Mouse (Mus musculus): ENCODE results near the gene Plbd1. TPM values are rescaled to one million over a fixed set of nuclear protein-coding genes. Genes with fewer than 3 reads are reported as not detected.

Plbd1 gene
- polyA plus RNA-seq, 1 experiment from 2014 or later: 5.7 TPM

DNA sequence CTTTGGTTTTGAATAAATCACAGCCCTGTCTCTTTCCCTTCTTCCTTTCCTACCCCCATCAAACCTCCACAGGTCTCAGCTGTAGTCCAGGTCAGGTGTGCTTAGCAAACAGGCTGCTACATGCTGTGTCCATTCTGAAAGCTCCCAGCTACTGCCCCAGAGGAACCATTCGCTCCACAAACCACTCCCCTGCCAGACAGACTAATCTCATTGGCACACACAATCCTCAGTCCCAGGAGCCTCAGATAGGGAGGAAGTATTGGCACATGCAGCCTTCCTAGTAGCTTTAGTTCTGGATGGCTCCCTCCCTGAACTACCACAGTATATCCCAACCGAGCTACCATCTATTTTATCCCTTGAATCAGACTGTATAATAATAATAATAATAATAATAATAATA, 17.7 kb upstream of the Plbd1 start:
- Histone ChIP-seq H3K27ac (ENCODE audit: low read length) (no peak overlapping the region), H3K27me3 (ENCODE audit: insufficient read depth, low read length) (no peaks in the 10 kb centered on the region), H3K36me3 (ENCODE audit: insufficient read depth, low read length) (no peaks in the 10 kb centered on the region), H3K9me3 (ENCODE audit: low read length) (0 out of 2 replicates have a peak, but pooled peaks cover 2% of the 10 kb centered on the region), H3K4me3 (ENCODE audit: low read length) (no peak overlapping the region), H3K4me2 (replicated peaks; ENCODE audit: low read depth, low read length) (no peak overlapping the region), H3K9ac (replicated peaks; ENCODE audit: low read length) (no peak overlapping the region), H3K4me1 (ENCODE audit: insufficient read depth, low read length) (no peaks in the 10 kb centered on the region)
- no peak for ATAC-seq (ENCODE audit: low FRiP score, low TSS enrichment)
- 56% methylated on average over 2 of the region's 2 CpGs for WGBS

DNA sequence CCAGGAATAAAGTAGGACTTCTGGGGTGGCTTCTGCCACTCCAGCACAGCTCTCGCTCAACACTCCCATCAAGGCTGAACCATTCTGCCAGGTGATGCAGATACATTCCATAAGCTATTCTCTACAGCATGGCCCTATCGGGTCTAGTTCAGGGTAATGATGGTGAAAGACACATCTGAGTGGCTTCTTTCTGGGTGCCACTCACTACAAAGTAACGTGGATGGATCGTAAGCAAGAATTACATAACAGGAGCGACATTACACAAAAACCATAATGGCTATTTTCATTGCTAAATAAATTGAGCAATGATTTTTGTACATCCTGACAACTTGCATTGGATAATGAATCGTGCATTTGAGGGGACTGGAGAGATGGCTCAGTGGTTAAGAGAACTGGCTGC, 13.2 kb upstream of the Plbd1 start:
- no peaks in the 10 kb centered on the region for H3K36me3 ChIP-seq (ENCODE audit: insufficient read depth, low read length)
- peaks cover 5% of the 10 kb centered on the region; the same call in 1 of the 2 replicates for H3K9me3 ChIP-seq (ENCODE audit: low read length)
- H3K9ac ChIP-seq (replicated peaks; ENCODE audit: low read length): no peak overlapping the region
- H3K27ac ChIP-seq (ENCODE audit: low read length): no peak overlapping the region
- WGBS: 92% methylated on average over 6 of the region's 6 CpGs
- H3K4me2 ChIP-seq (replicated peaks; ENCODE audit: low read depth, low read length): no peak overlapping the region
- no peak for ATAC-seq (ENCODE audit: low FRiP score, low TSS enrichment)
- H3K4me1 ChIP-seq (ENCODE audit: insufficient read depth, low read length): no peaks in the 10 kb centered on the region
- H3K4me3 ChIP-seq (ENCODE audit: low read length): no peak overlapping the region
- no peaks in the 10 kb centered on the region for H3K27me3 ChIP-seq (ENCODE audit: insufficient read depth, low read length)

DNA sequence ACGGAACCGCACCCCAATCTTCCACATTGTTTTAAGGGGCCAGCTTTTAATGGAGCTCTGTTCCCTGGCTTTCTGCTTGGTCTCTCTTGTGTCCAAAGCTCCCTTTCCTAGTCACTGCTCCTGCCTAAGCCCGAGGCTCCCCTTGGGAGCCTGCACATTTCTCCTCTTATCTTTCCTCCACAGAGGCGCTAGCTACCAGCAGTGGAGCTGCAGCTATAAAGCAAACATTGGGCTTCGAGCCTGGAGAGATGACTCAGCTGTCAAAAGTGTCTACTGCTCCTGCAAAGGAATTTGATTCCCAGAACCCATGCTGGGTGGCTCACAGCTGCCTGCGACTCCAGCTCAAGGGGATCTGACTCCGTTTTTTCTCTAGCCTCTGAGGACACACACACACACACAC, 10.7 kb upstream of the Plbd1 start:
- 0 out of 2 replicates have a peak overlapping the region, but pooled peaks have one; percentile 19 for H3K27ac ChIP-seq (ENCODE audit: low read length)

DNA sequence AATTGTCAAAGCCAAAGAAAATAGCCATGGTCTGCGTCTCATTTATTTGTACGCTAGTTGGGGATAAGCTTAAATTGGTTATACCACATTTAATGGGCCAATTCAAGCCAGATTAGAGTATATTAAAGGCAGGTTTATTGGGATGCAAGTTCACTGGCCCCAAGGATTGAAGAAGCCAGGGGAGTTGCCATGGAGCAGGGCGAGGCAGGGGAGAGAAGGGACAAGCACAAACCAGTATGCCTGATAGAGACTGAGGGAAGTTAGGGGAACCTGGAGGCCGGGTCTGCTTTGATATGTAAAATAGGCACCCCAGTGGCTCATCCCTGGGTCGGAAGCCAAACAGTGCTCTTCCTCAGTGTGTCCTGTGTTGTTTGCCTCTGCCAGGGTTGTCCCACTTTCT, 7.5 kb upstream of the Plbd1 start:
- Histone ChIP-seq H3K4me2 (replicated peaks; ENCODE audit: low read depth, low read length) (no peak overlapping the region), H3K9me3 (ENCODE audit: low read length) (peaks cover 2% of the 10 kb centered on the region; the same call in 1 of the 2 replicates), H3K4me3 (ENCODE audit: low read length) (no peak overlapping the region), H3K9ac (replicated peaks; ENCODE audit: low read length) (no peak overlapping the region), H3K27ac (ENCODE audit: low read length) (no peak overlapping the region), H3K4me1 (ENCODE audit: insufficient read depth, low read length) (no peaks in the 10 kb centered on the region), H3K27me3 (ENCODE audit: insufficient read depth, low read length) (no peaks in the 10 kb centered on the region), H3K36me3 (ENCODE audit: insufficient read depth, low read length) (no peaks in the 10 kb centered on the region)
- ATAC-seq (ENCODE audit: low FRiP score, low TSS enrichment): no peak
- 65% methylated on average over 5 of the region's 5 CpGs for WGBS

More for the DNA sequence above, 10.7 kb upstream of the Plbd1 start:
- Histone ChIP-seq H3K4me1 (ENCODE audit: insufficient read depth, low read length) (no peaks in the 10 kb centered on the region), H3K9ac (replicated peaks; ENCODE audit: low read length) (no peak overlapping the region), H3K4me3 (ENCODE audit: low read length) (no peak overlapping the region), H3K36me3 (ENCODE audit: insufficient read depth, low read length) (no peaks in the 10 kb centered on the region), H3K27me3 (ENCODE audit: insufficient read depth, low read length) (no peaks in the 10 kb centered on the region), H3K9me3 (ENCODE audit: low read length) (peaks cover 5% of the 10 kb centered on the region; the same call in 1 of the 2 replicates), H3K4me2 (replicated peaks; ENCODE audit: low read depth, low read length) (no peak overlapping the region)
- peak; percentile 71 for ATAC-seq (ENCODE audit: low FRiP score, low TSS enrichment)
- 52% methylated on average over 7 of the region's 7 CpGs for WGBS

DNA sequence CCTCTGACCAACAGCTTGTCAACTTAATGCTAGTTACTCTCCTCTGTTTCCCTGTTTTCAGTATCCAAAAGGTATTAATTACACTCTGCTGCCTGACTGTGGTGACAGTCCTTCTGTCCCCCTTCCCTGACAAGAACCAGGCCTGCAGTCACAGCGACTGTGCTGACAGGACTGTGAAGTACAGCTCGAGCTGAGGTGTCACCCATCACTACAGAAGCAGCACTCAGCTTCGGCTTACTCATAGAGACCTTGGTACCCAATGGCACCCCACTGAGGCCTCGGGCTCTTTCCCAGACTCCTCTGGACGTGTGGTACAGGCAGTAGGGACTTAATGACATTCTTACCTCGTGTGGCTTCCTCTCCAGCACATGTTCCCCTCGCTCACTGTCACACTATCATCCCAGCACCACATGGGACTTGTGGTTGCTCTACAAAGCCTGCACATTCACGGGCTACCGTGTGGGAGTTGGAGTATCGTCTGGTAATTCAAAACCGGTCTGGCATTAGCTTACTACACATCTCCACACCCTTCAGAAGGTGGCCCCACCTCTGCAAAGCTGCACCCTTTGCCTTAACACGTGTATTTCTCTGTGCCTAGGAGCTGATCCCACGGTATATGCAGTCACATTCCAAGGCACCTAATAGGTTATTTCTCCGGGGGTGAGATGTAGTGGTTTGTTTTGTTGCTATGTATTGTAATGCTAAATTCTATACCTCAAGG, 6.7 kb upstream of the Plbd1 start:
- Histone ChIP-seq H3K27ac (ENCODE audit: low read length) (no peak overlapping the region), H3K27me3 (ENCODE audit: insufficient read depth, low read length) (0 out of 2 replicates have a peak, but pooled peaks cover 5% of the 10 kb centered on the region), H3K4me3 (ENCODE audit: low read length) (no peak overlapping the region), H3K4me2 (replicated peaks; ENCODE audit: low read depth, low read length) (no peak overlapping the region), H3K9ac (replicated peaks; ENCODE audit: low read length) (no peak overlapping the region), H3K4me1 (ENCODE audit: insufficient read depth, low read length) (no peaks in the 10 kb centered on the region), H3K9me3 (ENCODE audit: low read length) (no peaks in the 10 kb centered on the region; the same call in 1 of the 2 replicates), H3K36me3 (ENCODE audit: insufficient read depth, low read length) (no peaks in the 10 kb centered on the region)
- WGBS: 44% methylated on average over 14 of the region's 14 CpGs
- ATAC-seq (ENCODE audit: low FRiP score, low TSS enrichment): no peak

DNA sequence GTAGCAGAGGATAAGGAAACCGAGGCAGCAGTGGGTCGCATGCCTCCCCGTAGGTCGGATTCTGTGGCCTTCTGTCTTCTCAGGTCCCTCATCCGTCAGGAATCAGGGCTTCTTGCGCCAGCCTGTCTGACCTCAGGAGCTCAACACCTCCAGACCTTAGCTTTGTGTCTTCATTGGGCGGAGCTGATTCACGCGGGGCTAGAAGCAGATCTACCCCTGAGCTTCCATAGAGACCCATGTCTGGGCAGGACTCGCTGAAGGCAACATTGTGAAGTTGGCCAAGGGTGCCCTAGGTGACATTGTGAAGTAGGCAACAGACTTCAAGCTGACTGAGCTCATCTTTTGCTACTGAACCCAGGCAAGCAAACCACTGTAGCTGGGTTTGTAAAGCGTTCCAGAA, 335 bp upstream of the Plbd1 start:
- Histone ChIP-seq H3K9me3 (ENCODE audit: low read length) (no peaks in the 10 kb centered on the region), H3K4me1 (ENCODE audit: insufficient read depth, low read length) (peaks cover 9% of the 10 kb centered on the region), H3K4me2 (replicated peaks; ENCODE audit: low read depth, low read length) (peak overlapping the region; percentile 61), H3K9ac (replicated peaks; ENCODE audit: low read length) (peak overlapping the region; percentile 65), H3K4me3 (ENCODE audit: low read length) (peak overlapping the region; percentile 42), H3K36me3 (ENCODE audit: insufficient read depth, low read length) (no peaks in the 10 kb centered on the region), H3K27me3 (ENCODE audit: insufficient read depth, low read length) (peaks cover 24% of the 10 kb centered on the region), H3K27ac (ENCODE audit: low read length) (no peak overlapping the region)
- WGBS: 37% methylated on average over 11 of the region's 11 CpGs
- ATAC-seq (ENCODE audit: low FRiP score, low TSS enrichment): 0 out of 2 replicates have a peak, but pooled peaks have one; percentile 10

DNA sequence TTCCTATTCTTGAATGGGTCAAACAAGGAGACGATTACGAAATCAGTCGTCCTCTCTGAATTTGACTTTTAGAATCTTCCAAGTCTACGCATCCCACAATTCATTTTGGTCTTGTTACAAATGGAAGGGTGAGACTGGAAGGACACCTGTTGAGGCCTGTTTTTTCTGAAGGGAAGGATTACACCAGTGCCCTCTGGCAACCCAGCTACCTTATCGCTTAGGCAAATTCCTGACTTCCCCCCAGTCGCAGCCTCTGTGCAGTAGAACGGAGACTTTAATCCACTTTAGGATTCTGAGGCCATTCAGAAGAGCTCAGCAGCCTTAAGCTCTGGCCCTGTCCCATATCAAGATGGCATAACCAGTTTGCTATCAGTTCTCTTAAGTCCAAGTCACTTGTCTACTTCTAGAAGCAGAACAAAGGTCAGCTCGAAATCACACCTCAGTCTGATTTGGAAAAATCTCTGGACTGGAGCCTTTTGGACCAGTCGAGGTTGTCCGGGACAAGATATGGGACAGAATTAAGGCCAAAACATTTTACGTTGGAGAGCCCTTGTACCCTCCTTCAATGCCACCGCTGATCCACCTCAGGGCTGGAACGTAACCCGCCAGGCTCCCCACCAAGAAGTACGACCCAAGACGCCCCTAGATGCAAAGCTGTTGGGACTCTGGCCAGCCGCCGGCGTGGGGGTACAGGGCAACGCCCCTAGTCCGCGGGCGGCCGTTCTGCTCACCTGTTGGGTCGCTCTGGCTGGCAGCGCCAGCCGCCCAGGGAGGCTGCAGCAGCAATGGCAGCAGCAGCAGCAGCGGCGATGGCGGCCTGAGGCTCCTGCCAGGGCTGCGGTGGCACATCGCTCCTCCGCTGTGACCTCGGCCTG, 660 bp downstream of the Plbd1 start:
- no peaks in the 10 kb centered on the region for H3K9me3 ChIP-seq (ENCODE audit: low read length)
- H3K4me2 ChIP-seq (replicated peaks; ENCODE audit: low read depth, low read length): peak overlapping the region; percentile 61
- WGBS: 22% methylated on average over 34 of the region's 34 CpGs
- peak overlapping the region; percentile 42 for H3K4me3 ChIP-seq (ENCODE audit: low read length)
- H3K27ac ChIP-seq (ENCODE audit: low read length): no peak overlapping the region
- peak overlapping the region; percentile 65 for H3K9ac ChIP-seq (replicated peaks; ENCODE audit: low read length)
- no peaks in the 10 kb centered on the region for H3K36me3 ChIP-seq (ENCODE audit: insufficient read depth, low read length)
- H3K4me1 ChIP-seq (ENCODE audit: insufficient read depth, low read length): peaks cover 9% of the 10 kb centered on the region
- H3K27me3 ChIP-seq (ENCODE audit: insufficient read depth, low read length): peaks cover 24% of the 10 kb centered on the region
- no peak for ATAC-seq (ENCODE audit: low FRiP score, low TSS enrichment)

DNA sequence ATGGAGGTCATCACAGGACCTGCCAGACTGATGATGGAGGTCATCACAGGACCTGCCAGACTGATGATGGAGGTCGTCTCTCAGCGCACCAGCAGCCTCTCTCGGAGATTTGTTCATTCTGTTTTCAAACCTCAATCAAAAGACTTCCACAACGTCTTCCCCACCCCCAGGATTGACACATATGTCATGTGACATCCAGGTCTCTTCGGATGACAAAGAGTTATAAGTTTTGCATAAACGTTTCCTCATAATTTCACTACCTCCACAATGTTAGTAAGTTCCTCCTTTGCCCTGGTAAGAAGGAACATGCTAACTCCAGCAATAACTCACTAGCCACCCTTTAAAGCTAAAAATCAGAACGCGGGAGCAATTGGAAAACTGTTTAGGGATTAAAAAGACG, 2.5 kb downstream of the Plbd1 start:
- Histone ChIP-seq H3K36me3 (ENCODE audit: insufficient read depth, low read length) (no peaks in the 10 kb centered on the region), H3K9me3 (ENCODE audit: low read length) (no peaks in the 10 kb centered on the region), H3K4me1 (ENCODE audit: insufficient read depth, low read length) (peaks cover 9% of the 10 kb centered on the region), H3K4me3 (ENCODE audit: low read length) (no peak overlapping the region), H3K9ac (replicated peaks; ENCODE audit: low read length) (no peak overlapping the region), H3K27me3 (ENCODE audit: insufficient read depth, low read length) (peaks cover 24% of the 10 kb centered on the region), H3K4me2 (replicated peaks; ENCODE audit: low read depth, low read length) (no peak overlapping the region), H3K27ac (ENCODE audit: low read length) (no peak overlapping the region)
- ATAC-seq (ENCODE audit: low FRiP score, low TSS enrichment): no peak
- WGBS: 89% methylated on average over 9 of the region's 9 CpGs

DNA sequence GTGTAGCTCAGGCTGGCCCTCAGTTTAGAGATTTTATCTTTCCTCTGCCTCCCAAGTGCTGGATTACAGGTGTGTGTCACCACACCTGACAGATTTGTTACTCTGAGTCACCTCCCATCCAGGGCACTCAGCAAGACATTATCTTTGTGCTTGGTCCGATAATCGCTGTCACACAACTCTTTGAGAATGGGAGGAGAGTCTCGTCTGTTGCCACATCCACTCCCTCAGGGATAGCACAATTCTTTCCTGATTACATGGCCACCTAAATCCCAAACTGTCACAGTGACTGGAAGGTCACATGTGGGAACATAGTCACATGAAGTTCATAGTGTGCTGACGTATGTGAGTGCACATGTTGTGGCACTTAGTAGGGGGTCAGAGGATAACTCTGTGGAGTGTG, 3.4 kb downstream of the Plbd1 start:
- H3K9me3 ChIP-seq (ENCODE audit: low read length): no peaks in the 10 kb centered on the region
- no peak for ATAC-seq (ENCODE audit: low FRiP score, low TSS enrichment)
- WGBS: 67% methylated on average over 4 of the region's 4 CpGs
- H3K9ac ChIP-seq (replicated peaks; ENCODE audit: low read length): no peak overlapping the region
- peaks cover 19% of the 10 kb centered on the region for H3K27me3 ChIP-seq (ENCODE audit: insufficient read depth, low read length)
- no peak overlapping the region for H3K4me3 ChIP-seq (ENCODE audit: low read length)
- H3K4me1 ChIP-seq (ENCODE audit: insufficient read depth, low read length): peaks cover 9% of the 10 kb centered on the region
- no peak overlapping the region for H3K4me2 ChIP-seq (replicated peaks; ENCODE audit: low read depth, low read length)
- H3K27ac ChIP-seq (ENCODE audit: low read length): no peak overlapping the region
- no peaks in the 10 kb centered on the region for H3K36me3 ChIP-seq (ENCODE audit: insufficient read depth, low read length)
